Mouse (Mus musculus) fat pad, adult 2 months (tissue): ENCODE results near the gene Scrn1.

ENCODE experiments used
- DNase-seq: peaks from one replicate; pipeline ENCODE4 v3.0.0-alpha.2; 2011; ENCODE audit warnings: low read depth, low spot score; ENCODE audit errors: extremely low read depth

Scrn1 gene

DNA sequence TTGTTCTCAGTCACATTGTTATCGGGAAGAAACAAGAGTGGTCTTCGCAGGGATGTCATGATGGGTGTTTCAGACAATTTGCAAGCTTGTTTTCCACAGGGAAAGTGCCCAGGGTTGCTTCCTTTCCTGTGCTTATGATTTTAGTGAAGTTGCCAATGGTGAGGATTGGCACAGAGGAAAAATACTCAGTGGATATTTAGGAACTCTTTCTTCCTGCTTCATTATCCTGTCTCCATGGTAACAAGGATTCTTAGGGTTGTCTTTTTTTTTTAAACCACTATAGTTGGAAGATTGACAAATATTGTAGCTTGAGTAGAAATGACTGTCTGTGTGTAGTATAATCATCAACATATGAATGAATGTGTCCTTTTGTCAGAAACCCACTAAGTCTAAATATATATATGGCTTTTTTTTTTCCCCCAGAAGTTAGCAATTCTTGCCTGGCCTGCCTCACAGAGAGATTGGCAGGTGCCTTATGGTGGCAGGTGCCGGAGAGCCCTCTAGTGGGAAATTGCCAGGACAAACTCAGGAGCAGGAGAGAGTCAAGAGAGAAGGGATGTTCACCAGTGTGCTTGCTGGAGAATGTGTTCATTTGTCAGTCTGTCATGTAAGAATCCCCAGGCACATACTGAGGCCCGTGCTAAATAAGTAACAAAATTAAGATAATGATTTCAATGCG is 87.5 kb downstream of the Scrn1 start:
- no peak for DNase-seq

DNA sequence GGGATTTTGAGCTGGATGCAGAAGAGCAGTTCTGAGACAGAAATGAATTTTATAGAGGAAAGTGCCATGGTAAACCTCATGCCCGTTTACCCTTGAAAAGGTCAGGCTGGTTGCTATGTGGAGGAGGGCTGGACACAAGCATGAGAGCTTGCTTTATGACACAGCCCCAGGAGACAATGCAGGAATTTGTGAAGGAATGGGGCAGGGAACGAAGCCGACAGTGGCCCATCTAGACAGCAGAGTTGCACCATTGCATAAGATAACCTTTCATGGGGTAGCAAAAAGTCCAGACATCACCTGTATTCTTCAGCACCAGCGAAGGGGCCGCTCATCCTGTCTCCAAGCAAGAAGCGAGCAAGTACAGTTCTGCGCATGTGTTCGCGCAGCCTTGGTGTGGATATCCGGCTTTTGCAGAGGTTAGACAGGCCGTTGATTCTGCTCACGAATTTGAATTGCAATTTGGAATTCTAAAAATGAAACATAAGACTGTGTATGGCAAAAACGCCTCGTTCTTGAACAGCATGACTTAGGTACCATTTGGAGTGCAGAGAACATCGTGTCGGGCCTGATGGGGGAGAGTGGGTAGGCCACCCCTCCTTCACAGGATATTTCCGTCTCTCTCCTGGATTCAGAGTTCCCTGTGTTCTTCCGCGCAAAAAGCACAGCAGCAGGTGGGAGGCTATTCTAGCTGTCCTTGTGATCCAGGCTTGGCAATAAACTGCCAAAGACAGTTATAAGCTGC is 90.2 kb downstream of the Scrn1 start:
- DNase-seq: no peak

- no peak for DNase-seq
Measured at GRCm38 (mm10) chr6:54472846-54473715, 93.2 kb downstream of the Scrn1 start.

DNA sequence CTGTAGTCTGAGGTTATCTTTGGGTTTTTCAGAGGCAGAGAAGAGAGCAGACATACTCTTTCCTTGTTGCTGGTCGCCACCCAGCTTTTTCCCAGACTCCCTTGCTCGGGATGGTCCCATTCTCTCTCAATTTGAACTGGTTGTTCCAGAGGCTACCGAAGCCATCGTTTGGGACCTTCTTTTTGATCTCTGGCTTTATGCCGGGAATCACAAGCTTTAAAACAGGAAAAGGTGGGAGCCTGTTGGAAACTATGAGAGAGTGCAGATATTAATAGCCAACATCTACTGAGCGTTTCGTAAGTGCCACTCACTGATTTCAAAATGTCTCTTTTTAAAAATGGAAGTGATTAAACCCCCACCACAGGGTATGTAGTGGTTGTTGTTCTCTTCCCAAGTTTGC is 94.4 kb downstream of the Scrn1 start:
- DNase-seq: no peak

- DNase-seq: no peak
Measured at GRCm38 (mm10) chr6:54467371-54467770, 98.9 kb downstream of the Scrn1 start.

- DNase-seq: no peak
Measured at GRCm38 (mm10) chr6:54464926-54465325, 101.4 kb downstream of the Scrn1 start.

DNA sequence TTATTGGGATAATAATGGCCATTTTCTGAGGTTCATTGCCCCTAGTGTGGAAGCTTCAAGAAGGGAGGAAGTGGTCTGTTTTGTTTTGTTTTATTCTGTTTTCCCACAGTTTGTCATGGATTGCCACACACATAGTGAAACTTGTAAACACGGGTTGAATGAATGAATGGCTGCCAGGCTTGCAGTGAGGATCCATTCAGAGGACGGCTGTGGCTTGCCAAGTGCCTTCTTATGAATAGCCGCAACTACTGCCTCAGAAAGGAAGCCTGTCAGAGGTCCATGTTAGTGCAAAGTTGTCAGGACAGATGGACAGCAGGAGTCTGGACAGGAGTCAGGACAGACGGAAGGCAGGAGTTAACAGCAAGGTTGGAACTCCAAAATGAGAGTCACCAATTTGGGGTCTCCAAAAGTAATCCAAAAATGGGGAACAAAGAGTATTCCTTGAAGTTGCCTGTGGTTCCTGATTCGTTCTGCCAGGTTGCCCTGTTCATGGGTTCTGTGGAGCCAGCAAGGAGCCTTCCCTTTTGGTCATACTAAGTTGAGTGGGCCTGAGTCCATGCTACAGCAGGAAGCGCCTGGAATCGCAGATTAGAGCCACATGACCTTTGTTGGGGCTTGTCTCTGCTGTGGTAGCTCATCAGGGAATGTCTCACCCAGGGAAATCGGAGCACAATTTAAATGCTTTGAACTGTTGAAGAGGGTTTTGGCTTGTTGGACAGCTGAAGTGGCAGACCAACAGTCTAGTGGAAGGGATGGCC is 102.4 kb downstream of the Scrn1 start:
- DNase-seq: no peak

DNA sequence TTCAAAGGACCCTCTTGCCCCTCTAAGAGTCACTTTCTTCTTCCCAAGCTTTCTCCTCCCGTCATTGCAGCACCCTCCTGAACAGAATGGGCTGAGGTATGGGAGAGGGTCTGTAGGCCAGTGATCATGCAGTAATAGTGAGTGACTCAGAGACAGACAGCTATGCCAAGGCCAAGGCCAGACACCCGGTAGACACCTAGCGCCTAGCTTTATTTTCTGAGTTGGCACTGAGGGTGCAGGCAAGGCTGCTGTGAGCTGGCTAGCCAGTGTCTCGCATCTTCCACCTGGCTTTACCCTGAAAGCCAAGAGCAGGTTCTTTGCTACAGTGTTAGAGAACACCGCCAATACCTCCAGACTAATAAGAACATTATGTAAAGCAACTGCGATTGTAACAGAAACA is 103.5 kb downstream of the Scrn1 start:
- DNase-seq: no peak

GRCm38 (mm10) chr6:54460915-54461671 is 105.2 kb downstream of the Scrn1 start:
- DNase-seq: no peak

DNA sequence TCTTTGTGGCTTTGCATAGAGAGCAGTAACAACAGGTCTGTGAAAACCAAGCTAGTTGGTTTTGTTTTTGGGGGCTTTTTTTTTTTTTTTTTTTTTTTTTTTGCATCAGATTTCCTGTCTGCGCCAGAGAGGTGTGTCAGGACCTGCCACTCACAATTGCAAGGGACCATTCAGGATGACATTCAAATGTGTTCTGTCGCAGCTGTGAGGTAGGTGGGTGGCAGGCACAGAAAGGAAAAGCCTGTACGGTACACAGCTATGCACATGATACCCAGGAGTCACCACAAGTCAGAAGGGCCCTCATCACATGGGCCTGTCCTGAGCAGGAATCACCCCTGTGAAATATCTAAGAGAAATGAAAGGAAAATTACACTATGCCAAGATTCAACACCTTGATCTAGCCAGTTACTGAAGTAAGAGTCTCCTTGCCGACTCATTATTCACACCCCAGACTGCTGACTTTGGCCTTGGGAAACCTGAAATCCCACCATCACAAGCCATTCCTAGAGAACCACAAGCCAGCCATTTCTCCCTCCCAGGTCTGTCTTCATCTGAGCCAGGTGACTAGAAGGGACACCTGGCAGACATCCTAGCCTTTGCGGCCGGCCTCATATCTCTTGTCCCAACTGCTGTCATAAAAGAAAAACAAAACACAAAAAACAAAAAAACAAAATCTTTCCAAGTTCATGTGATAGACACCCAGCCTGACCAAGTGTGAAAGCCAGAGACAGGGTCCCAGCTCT is 105.9 kb downstream of the Scrn1 start:
- no peak for DNase-seq

DNA sequence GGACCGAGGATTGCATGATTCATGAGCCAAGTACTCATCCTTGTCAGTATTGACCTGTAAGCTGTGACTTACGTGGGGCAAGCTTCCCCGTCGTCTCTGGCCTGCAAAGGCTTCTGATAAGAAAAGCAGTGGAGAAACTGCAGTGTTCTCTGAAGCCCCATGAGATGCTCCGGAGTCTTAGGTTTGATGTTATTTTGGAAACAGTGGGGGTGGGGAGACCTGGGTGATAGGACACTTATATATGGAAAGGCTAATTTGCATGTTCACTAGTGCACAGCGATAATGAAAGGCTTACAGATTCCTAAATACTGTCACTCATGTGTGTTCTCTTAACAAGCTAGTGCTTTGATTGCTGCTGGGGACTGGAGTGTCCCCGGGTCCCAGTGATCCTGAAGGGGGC is 106.6 kb downstream of the Scrn1 start:
- DNase-seq: no peak
